Mouse (Mus musculus) heart, embryonic 12.5 days (tissue): ENCODE measurements around the gene Mkks. TPM values are rescaled to one million over a fixed set of nuclear protein-coding genes. Genes with fewer than 3 reads are reported as not detected.
A peak's percentile ranks its signal among the peaks of the same experiment; 100 is the strongest.

Experiments
- ATAC-seq: fragments of 200-750 bp; cut with Nextera tagmentation; 2 replicates; pipeline ENCODE4 v1.8.0; 2017; ENCODE audit warnings: moderate TSS enrichment, moderate library complexity; ENCODE audit not compliant: insufficient number of reproducible peaks, low FRiP score
- H3K27ac ChIP-seq: fragments of 300-500 bp; sonication (generic); 2 replicates; pipeline ENCODE4 v1.5.1; 2016; ENCODE audit warnings: mild to moderate bottlenecking, moderate library complexity; ENCODE audit not compliant: poor library complexity, severe bottlenecking
- H3K27me3 ChIP-seq: fragments of 300-500 bp; sonication (generic); replicated peaks from 2 replicates; pipeline ENCODE4 v1.6.1; 2016; ENCODE audit warnings: mild to moderate bottlenecking, moderate library complexity
- H3K36me3 ChIP-seq: fragments of 300-500 bp; sonication (generic); 2 replicates; pipeline ENCODE4 v1.6.1; 2016; ENCODE audit warnings: mild to moderate bottlenecking, moderate library complexity
- H3K4me1 ChIP-seq: fragments of 300-500 bp; sonication (generic); replicated peaks from 2 replicates; pipeline ENCODE4 v1.6.1; 2016; ENCODE audit warnings: mild to moderate bottlenecking
- H3K4me2 ChIP-seq: fragments of 300-500 bp; sonication (generic); 2 replicates; pipeline ENCODE4 v1.6.1; 2016; ENCODE audit warnings: mild to moderate bottlenecking, moderate library complexity
- H3K4me3 ChIP-seq: fragments of 300-500 bp; sonication (generic); 2 replicates; pipeline ENCODE4 v1.5.1; 2016; ENCODE audit warnings: mild to moderate bottlenecking
- H3K9ac ChIP-seq: fragments of 300-500 bp; sonication (generic); 2 replicates; pipeline ENCODE4 v1.6.1; 2016; ENCODE audit warnings: mild to moderate bottlenecking, moderate library complexity
- H3K9me3 ChIP-seq: fragments of 300-500 bp; sonication (generic); replicated peaks from 2 replicates; pipeline ENCODE4 v1.6.1; 2016; ENCODE audit warnings: mild to moderate bottlenecking, moderate library complexity
- WGBS: fragments of 180-500 bp; shearing (Covaris S2); methylation state at CpG from one replicate; pipeline ENCODE4 v1.1.7; 2016; 5-methylcytosine and 5-hydroxymethylcytosine counted together
- polyA plus RNA-seq: library from polyadenylated mRNA; unstranded; fragments of >200 nt; fragmentation: Nextera tagmentation; extraction: Ambion mirVana; gene quantifications from 2 replicates; pipeline ENCODE4 v1.2.1, GENCODE M21; 2016

Mkks gene
- polyA plus RNA-seq = 18.5 and 20.3 TPM in 2 replicates

GRCm38 (mm10) chr2:136891068-136891950 lies at the start of gene Mkks, which contains the start of the genes Slx4ip and AL731706.1:
TSS of gene Mkks (minus strand) at chr2:136891389.
TSS of gene Slx4ip (plus strand) at chr2:136891218.
TSS of gene AL731706.1 (minus strand) at chr2:136891389.
- ATAC-seq = peak; percentile 99
- H3K27me3 ChIP-seq = no peaks in the 10 kb centered on the region
- peaks cover 2% of the 10 kb centered on the region for H3K36me3 ChIP-seq
- peak within 1 kb of the TSS; percentile 68 for H3K4me3 ChIP-seq
- H3K4me1 ChIP-seq = peaks cover 17% of the 10 kb centered on the region
- peak within 1 kb of the TSS; percentile 93 for H3K27ac ChIP-seq
- under 1% methylated on average over 49 of the region's 49 CpGs for WGBS
- peak within 1 kb of the TSS; percentile 58 for H3K4me2 ChIP-seq
- peak within 1 kb of the TSS; percentile 82 for H3K9ac ChIP-seq
- no peaks in the 10 kb centered on the region for H3K9me3 ChIP-seq

GRCm38 (mm10) chr2:136938249-136938648 lies 47.1 kb upstream of the Mkks start:
- H3K36me3 ChIP-seq = no peaks in the 10 kb centered on the region
- 85% methylated on average over 1 of the region's 1 CpGs for WGBS
- no peak for ATAC-seq
- no peaks in the 10 kb centered on the region for H3K4me1 ChIP-seq
- no peak overlapping the region for H3K9ac ChIP-seq
- H3K9me3 ChIP-seq = no peaks in the 10 kb centered on the region
- no peaks in the 10 kb centered on the region for H3K27me3 ChIP-seq
- no peak overlapping the region for H3K27ac ChIP-seq
- H3K4me2 ChIP-seq = no peak overlapping the region
- H3K4me3 ChIP-seq = no peak overlapping the region

DNA sequence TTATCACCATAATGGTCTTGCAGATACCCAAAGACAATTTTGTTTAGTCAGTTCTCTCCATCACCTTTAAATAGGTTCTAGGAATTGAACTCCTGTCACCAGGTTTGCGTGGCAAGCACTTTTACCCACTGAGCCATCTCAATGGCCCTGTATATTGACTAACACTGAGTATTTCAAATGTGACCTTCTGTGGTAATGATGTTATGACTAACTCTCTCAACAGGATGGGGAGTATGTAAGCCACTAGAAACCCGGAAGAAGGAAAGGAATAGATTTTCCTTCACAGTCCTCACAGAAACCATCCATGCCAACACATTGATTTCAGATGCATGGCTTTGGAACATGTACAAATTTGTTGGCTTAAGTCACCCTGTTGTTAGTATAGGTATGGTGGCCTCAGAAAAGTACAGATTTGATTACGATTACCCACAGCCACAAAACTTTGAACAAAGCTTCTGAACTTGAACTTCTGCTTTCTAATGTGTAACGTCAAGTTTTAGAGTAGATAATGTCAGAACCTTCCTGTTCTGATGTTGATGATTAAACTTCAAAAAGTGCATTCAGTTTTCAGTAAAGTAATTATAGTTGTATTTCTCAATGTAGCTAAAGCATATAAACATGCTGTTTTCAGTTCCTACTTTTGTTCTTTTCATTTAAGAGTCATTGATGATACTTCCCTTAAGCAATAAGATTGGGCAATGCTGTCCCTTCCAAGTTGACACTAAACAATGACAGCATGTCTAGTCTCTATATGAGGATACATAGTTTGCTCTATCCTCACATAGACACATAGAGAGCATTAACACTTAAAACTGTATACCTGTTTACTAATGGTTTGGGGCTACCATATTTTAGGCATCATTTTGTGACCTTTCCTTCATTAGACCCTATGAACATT lies 45.5 kb upstream of the Mkks start:
- H3K4me2 ChIP-seq = no peak overlapping the region
- H3K27ac ChIP-seq = no peak overlapping the region
- H3K36me3 ChIP-seq = no peaks in the 10 kb centered on the region
- H3K9ac ChIP-seq = no peak overlapping the region
- no peak for ATAC-seq
- H3K9me3 ChIP-seq = no peaks in the 10 kb centered on the region
- 80% methylated on average over 4 of the region's 4 CpGs for WGBS
- H3K27me3 ChIP-seq = no peaks in the 10 kb centered on the region
- H3K4me3 ChIP-seq = no peak overlapping the region
- no peaks in the 10 kb centered on the region for H3K4me1 ChIP-seq

DNA sequence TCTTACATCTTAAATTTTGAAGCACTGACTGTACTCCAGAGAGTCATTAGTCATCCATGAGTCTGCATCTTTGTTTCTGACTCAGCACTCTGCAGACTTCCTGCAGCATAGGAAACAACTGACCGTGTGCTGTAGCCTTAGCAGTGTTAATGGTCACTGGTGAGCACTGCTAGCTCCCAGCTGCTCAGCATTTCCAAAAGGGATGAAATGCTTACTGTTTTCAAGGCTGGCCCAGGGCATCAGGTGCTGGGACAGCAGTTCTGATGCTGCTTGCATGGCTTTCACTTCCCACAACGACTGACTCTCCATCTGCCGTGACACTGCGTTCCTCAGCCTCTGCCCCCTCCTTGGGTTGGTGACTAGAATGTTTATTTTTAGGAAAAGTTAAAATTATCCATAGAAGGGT lies 29.8 kb upstream of the Mkks start:
- H3K27me3 ChIP-seq = no peaks in the 10 kb centered on the region

GRCm38 (mm10) chr2:136920257-136920993 lies 29.2 kb upstream of the Mkks start:
- H3K9me3 ChIP-seq = no peaks in the 10 kb centered on the region
- 68% methylated on average over 3 of the region's 3 CpGs for WGBS
- H3K4me3 ChIP-seq = no peak overlapping the region
- H3K9ac ChIP-seq = no peak overlapping the region
- H3K36me3 ChIP-seq = no peaks in the 10 kb centered on the region
- peaks cover 17% of the 10 kb centered on the region for H3K4me1 ChIP-seq
- no peak overlapping the region for H3K4me2 ChIP-seq
- no peak for ATAC-seq
- no peaks in the 10 kb centered on the region for H3K27me3 ChIP-seq
- H3K27ac ChIP-seq = no peak overlapping the region

More for the DNA sequence above, 29.8 kb upstream of the Mkks start:
- Histone ChIP-seq H3K36me3 (no peaks in the 10 kb centered on the region), H3K9me3 (no peaks in the 10 kb centered on the region), H3K27ac (no peak overlapping the region; the same call in 1 of the 2 replicates), H3K4me1 (peaks cover 17% of the 10 kb centered on the region), H3K4me3 (no peak overlapping the region), H3K4me2 (no peak overlapping the region), H3K9ac (no peak overlapping the region)
- ATAC-seq = peak; percentile 95
- whole genome bisulfite sequencing = 38% methylated on average over 4 of the region's 4 CpGs

- no peaks in the 10 kb centered on the region for H3K36me3 ChIP-seq
- ATAC-seq = no peak
- peaks cover 17% of the 10 kb centered on the region for H3K4me1 ChIP-seq
- H3K9me3 ChIP-seq = no peaks in the 10 kb centered on the region
- 100% methylated on average over 1 of the region's 1 CpGs for WGBS
- no peak overlapping the region for H3K4me3 ChIP-seq
- no peaks in the 10 kb centered on the region for H3K27me3 ChIP-seq
- H3K4me2 ChIP-seq = no peak overlapping the region
- H3K9ac ChIP-seq = no peak overlapping the region
- no peak overlapping the region for H3K27ac ChIP-seq
Observed at GRCm38 (mm10) chr2:136919433-136919832, 28.2 kb upstream of the Mkks start.

DNA sequence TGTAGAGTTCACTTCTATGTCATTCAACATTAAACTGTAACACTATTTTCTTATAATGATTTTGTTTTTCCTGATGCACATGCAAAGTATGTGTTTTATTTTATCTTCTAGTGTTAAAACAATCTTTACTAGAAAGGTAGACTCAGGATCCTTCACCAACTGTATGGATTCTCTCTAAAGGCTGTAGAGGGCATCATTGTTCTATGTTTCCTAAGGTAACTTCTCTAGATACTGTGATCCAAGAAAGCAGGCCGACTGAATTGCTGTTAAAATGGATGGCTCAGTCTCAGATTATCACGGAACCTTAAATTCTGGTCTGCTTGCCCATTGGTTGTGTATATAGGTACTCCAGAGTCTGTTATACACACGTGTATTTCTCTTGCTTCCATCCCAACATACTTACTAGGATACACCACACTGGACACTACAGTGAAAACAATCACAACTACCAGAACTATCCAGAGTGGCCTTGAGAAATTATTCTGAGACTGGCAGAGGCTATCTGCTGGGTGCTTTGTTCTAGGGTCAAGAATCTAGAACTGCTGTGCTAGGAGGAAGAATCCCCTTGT lies 23.2 kb upstream of the Mkks start:
- Histone ChIP-seq H3K27me3 (no peaks in the 10 kb centered on the region), H3K27ac (no peak overlapping the region), H3K4me2 (no peak overlapping the region), H3K4me3 (no peak overlapping the region), H3K9ac (no peak overlapping the region), H3K4me1 (peaks cover 11% of the 10 kb centered on the region), H3K36me3 (no peaks in the 10 kb centered on the region), H3K9me3 (no peaks in the 10 kb centered on the region)
- 48% methylated on average over 3 of the region's 3 CpGs for WGBS
- ATAC-seq = no peak

GRCm38 (mm10) chr2:136913021-136913420 lies 21.8 kb upstream of the Mkks start:
- Histone ChIP-seq H3K27ac (no peak overlapping the region), H3K4me1 (peaks cover 14% of the 10 kb centered on the region), H3K4me3 (no peak overlapping the region), H3K27me3 (no peaks in the 10 kb centered on the region), H3K4me2 (no peak overlapping the region), H3K9ac (no peak overlapping the region), H3K36me3 (no peaks in the 10 kb centered on the region), H3K9me3 (no peaks in the 10 kb centered on the region)
- no peak for ATAC-seq
- WGBS = 88% methylated on average over 3 of the region's 3 CpGs

- peaks cover 12% of the 10 kb centered on the region for H3K4me1 ChIP-seq
- H3K36me3 ChIP-seq = no peaks in the 10 kb centered on the region
- WGBS = 42% methylated on average over 4 of the region's 4 CpGs
- ATAC-seq = no peak
- peak overlapping the region; percentile 47; the same call in 1 of the 2 replicates for H3K27ac ChIP-seq
- no peak overlapping the region for H3K4me3 ChIP-seq
- H3K27me3 ChIP-seq = no peaks in the 10 kb centered on the region
- H3K9ac ChIP-seq = no peak overlapping the region
- H3K4me2 ChIP-seq = peak overlapping the region; percentile 7; the same call in 1 of the 2 replicates
- H3K9me3 ChIP-seq = no peaks in the 10 kb centered on the region
Observed at GRCm38 (mm10) chr2:136911958-136912411, 20.8 kb upstream of the Mkks start.

DNA sequence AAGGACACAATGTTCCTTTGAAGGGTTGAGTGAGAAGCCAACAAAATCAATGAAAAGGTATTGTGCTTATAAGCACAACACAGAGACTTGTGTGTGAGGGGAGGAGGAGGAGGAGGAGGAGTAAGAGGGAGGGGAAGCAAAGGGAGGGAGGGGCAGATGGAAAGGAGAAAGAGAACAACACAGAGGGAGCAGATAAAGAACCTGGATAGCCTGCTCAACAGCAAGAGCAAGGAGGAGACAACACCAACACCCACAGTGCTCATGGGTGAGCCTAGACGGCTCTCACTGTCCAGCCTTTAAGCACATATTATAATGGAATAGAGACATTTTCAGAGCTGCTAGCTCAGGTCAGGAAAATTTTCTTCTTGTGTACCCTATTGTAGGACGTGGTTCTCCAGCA lies 18.1 kb upstream of the Mkks start:
- Histone ChIP-seq H3K4me3 (no peak overlapping the region), H3K9me3 (no peaks in the 10 kb centered on the region), H3K36me3 (peaks cover 10% of the 10 kb centered on the region), H3K4me1 (peaks cover 7% of the 10 kb centered on the region; the same call in 1 of the 2 replicates), H3K27me3 (no peaks in the 10 kb centered on the region), H3K4me2 (no peak overlapping the region), H3K9ac (no peak overlapping the region), H3K27ac (no peak overlapping the region; the same call in 1 of the 2 replicates)
- WGBS = 63% methylated on average over 2 of the region's 2 CpGs
- no peak for ATAC-seq
